Mouse (Mus musculus) left cerebral cortex, adult 18-20 months (tissue): ENCODE measurements at regions not wholly inside any gene's neighbourhood (a gene's known extent, or its start where the extent isn't known, plus 50 kb on each side); places are given as distances from the start of the nearest gene placed in this dataset.

Source experiments
- DNase-seq, 2 experiments: peaks; one replicate each; pipeline ENCODE4 v3.0.0; 2021 to 2022; ENCODE audit warnings: low spot score in 2 of 2, mixed read lengths in 1 of 2

GRCm38 (mm10) chr12:110387056-110387455 lies 59.9 kb upstream of the Ppp2r5c start:
- no peak for DNase-seq

- no peak for DNase-seq
These were observed 59.4 kb upstream of the Ppp2r5c start for GRCm38 (mm10) chr12:110387567-110387966.

GRCm38 (mm10) chr12:110389439-110389838 lies 57.5 kb upstream of the Ppp2r5c start:
- DNase-seq: no peak

- no peak for DNase-seq
These were observed 55.5 kb upstream of the Ppp2r5c start for GRCm38 (mm10) chr12:110391464-110391863.

- DNase-seq: no peak
These were observed 53.4 kb upstream of the Ppp2r5c start for GRCm38 (mm10) chr12:110393555-110393954.
